Mouse (Mus musculus) heart, adult 2 months (tissue): ENCODE measurements around the gene Kat5.

Source experiments
- CTCF ChIP-seq: fragments of 200-600 bp; IDR thresholded peaks from 2 replicates; pipeline ENCODE4 v1.8.1; 2022; ENCODE audit warnings: antibody characterized with exemption, mild to moderate bottlenecking, moderate library complexity
- POLR2A ChIP-seq: fragments of 200-500 bp; IDR thresholded peaks from 2 replicates; pipeline ENCODE4 v1.6.1; 2011; ENCODE audit warnings: mild to moderate bottlenecking, low read depth, low read length, control low read depth; ENCODE audit not compliant: insufficient read depth

DNA sequence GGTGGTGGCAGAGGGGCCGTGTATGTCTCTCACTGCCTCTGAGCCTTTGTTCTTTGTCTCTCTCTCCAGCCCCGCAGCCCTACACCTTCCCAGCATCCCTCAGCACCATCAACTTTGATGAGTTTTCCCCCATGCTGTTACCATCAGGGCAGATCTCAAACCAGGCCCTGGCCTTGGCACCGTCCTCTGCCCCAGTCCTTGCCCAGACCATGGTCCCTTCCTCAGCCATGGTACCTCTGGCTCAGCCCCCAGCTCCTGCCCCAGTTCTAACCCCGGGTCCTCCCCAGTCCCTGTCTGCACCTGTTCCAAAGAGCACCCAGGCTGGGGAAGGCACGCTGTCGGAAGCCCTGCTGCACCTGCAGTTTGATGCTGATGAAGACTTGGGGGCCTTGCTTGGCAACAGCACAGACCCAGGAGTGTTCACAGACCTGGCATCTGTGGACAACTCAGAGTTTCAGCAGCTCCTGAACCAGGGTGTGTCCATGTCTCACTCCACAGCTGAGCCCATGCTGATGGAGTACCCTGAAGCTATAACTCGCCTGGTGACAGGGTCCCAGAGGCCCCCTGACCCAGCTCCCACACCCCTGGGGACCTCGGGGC, 36.8 kb upstream of the Kat5 start:
- TF ChIP-seq POLR2A (no peak), CTCF (no peak)
